Mouse (Mus musculus) bone marrow macrophage, adult 2 months (primary cell): ENCODE measurements at regions not wholly inside any gene's neighbourhood (a gene's known extent, or its start where the extent isn't known, plus 50 kb on each side); places are given as distances from the start of the nearest gene placed in this dataset.

Source experiments
- CTCF ChIP-seq: IDR thresholded peaks from 2 replicates; pipeline ENCODE4 v1.5.1; 2012; ENCODE audit warnings: low read depth, mild to moderate bottlenecking, low read length, moderate library complexity
- POLR2A ChIP-seq: IDR thresholded peaks from 2 replicates; pipeline ENCODE4 v1.6.1; 2012; ENCODE audit warnings: mild to moderate bottlenecking, low read depth, low read length, borderline replicate concordance

GRCm38 (mm10) chr5:146682893-146683292 lies 97.9 kb upstream of the Gpr12 start:
- no peak for TF ChIP-seq CTCF
- TF ChIP-seq POLR2A: no peak
